Mouse (Mus musculus): ENCODE results near the gene Cers2.
A peak's percentile ranks its signal among the peaks of the same experiment; 100 is the strongest.

Cers2 gene

GRCm38 (mm10) chr3:95314486-95315093 lies at the start of gene Cers2:
Gene Cers2, plus strand, starts transcription at chr3:95314791.
- no peak for DNase-seq

- DNase-seq: no peak
Measured at GRCm38 (mm10) chr3:95266052-95266451, 48.5 kb upstream of the Cers2 start.

- DNase-seq: no peak
Measured at GRCm38 (mm10) chr3:95267855-95268254, 46.7 kb upstream of the Cers2 start.

- DNase-seq: no peak
Measured at GRCm38 (mm10) chr3:95269789-95270188, 44.8 kb upstream of the Cers2 start.

- DNase-seq: no peak
Measured at GRCm38 (mm10) chr3:95270766-95271364, 43.7 kb upstream of the Cers2 start.

GRCm38 (mm10) chr3:95273471-95273870 lies 41.1 kb upstream of the Cers2 start:
- DNase-seq: no peak

GRCm38 (mm10) chr3:95274453-95274852 lies 40.1 kb upstream of the Cers2 start:
- DNase-seq: no peak

GRCm38 (mm10) chr3:95275161-95275560 lies 39.4 kb upstream of the Cers2 start:
- DNase-seq: no peak

- no peak for DNase-seq
Measured at GRCm38 (mm10) chr3:95276428-95276934, 38.1 kb upstream of the Cers2 start.

- DNase-seq: no peak
Measured at GRCm38 (mm10) chr3:95277149-95277551, 37.4 kb upstream of the Cers2 start.

GRCm38 (mm10) chr3:95280747-95281146 lies 33.8 kb upstream of the Cers2 start:
- DNase-seq: peak; percentile 31

GRCm38 (mm10) chr3:95281216-95282126 lies 33.1 kb upstream of the Cers2 start, which contains the start of the genes Mindy1 and Prune1:
Gene Mindy1, plus strand, starts transcription at chr3:95281345.
Gene Prune1, minus strand, starts transcription at chr3:95282076.
- DNase-seq: peak; percentile 100

GRCm38 (mm10) chr3:95282381-95282864 lies 32.2 kb upstream of the Cers2 start:
- DNase-seq: peak; percentile 62

GRCm38 (mm10) chr3:95282865-95283588 lies 31.6 kb upstream of the Cers2 start:
- peak; percentile 72 for DNase-seq

GRCm38 (mm10) chr3:95283589-95283941 lies 31.0 kb upstream of the Cers2 start:
- DNase-seq: no peak

GRCm38 (mm10) chr3:95284062-95284461 lies 30.5 kb upstream of the Cers2 start:
- no peak for DNase-seq

- no peak for DNase-seq
Measured at GRCm38 (mm10) chr3:95284501-95285281, 29.9 kb upstream of the Cers2 start.

GRCm38 (mm10) chr3:95285390-95285789 lies 29.2 kb upstream of the Cers2 start:
- DNase-seq: no peak

- DNase-seq: no peak
Measured at GRCm38 (mm10) chr3:95286011-95286410, 28.6 kb upstream of the Cers2 start.

- no peak for DNase-seq
Measured at GRCm38 (mm10) chr3:95286510-95286909, 28.1 kb upstream of the Cers2 start.

GRCm38 (mm10) chr3:95287541-95287940 lies 27.1 kb upstream of the Cers2 start:
- no peak for DNase-seq

GRCm38 (mm10) chr3:95289419-95289818 lies 25.2 kb upstream of the Cers2 start:
- DNase-seq: no peak

All from thymus, postnatal 4 days (tissue).